Mouse (Mus musculus) monocyte, adult 59 days (primary cell): ENCODE measurements around the gene Colgalt1. TPM values are rescaled to one million over a fixed set of nuclear protein-coding genes. Genes with fewer than 3 reads are reported as not detected.

Source experiments
- total RNA-seq, 2 experiments: library from RNA; stranded (reverse); gene quantifications; one replicate each; pipeline ENCODE4 v1.2.4; 2023

Colgalt1 gene
- total RNA-seq: 100 to 1,000 TPM; 129 to 131 TPM

GRCm38 (mm10) chr8:71610822-71611651, at the start of gene Colgalt1:
Gene Colgalt1 (plus strand): TSS chr8:71610998.

GRCm38 (mm10) chr8:71566501-71566900, 44.3 kb upstream of the Colgalt1 start, which contains the start of gene Nxnl1:
Gene Nxnl1 (minus strand): TSS chr8:71566601.

GRCm38 (mm10) chr8:71568387-71568937, 42.3 kb upstream of the Colgalt1 start, which contains the start of gene Slc27a1:
Gene Slc27a1 (plus strand): TSS chr8:71568882.

GRCm38 (mm10) chr8:71591471-71592373, 19.1 kb upstream of the Colgalt1 start, which contains the start of gene Pgls:
Gene Pgls (plus strand): TSS chr8:71592176.

GRCm38 (mm10) chr8:71597451-71597850, 13.3 kb upstream of the Colgalt1 start, which contains the start of gene Fam129c:
Gene Fam129c (plus strand): TSS chr8:71597648.

GRCm38 (mm10) chr8:71671549-71671965, 60.8 kb downstream of the Colgalt1 start, which contains the start of gene Unc13a:
Gene Unc13a (minus strand): TSS chr8:71671757.

Other genes with a start within 250 kb of the Colgalt1 start
- gene Use1, start 244.2 kb upstream of the Colgalt1 start, total RNA-seq: 100 to 1,000 TPM; 219 to 241 TPM
- 10 to 100 TPM; 16.6 to 25.2 TPM for gene Ocel1, start 239.7 kb upstream of the Colgalt1 start, total RNA-seq
- gene Nr2f6, start 229.0 kb upstream of the Colgalt1 start, total RNA-seq: 10 to 100 TPM; 27.3 to 30.2 TPM
- gene Ushbp1, start 215.2 kb upstream of the Colgalt1 start, total RNA-seq: 1 to 10 TPM; 2.0 to 3.8 TPM
- 10 to 100 TPM; 63.3 to 81.3 TPM for gene Babam1, start 214.1 kb upstream of the Colgalt1 start, total RNA-seq
- under 1 TPM in 1 of 2 experiments, not detected in 1; 0.43 TPM for gene Ankle1, start 205.0 kb upstream of the Colgalt1 start, total RNA-seq
- 1 to 10 TPM; 6.3 to 8.4 TPM for gene Abhd8, start 147.3 kb upstream of the Colgalt1 start, total RNA-seq
- gene Mrpl34, start 146.0 kb upstream of the Colgalt1 start, total RNA-seq: 10 to 100 TPM; 33.8 to 34.0 TPM
- gene Dda1, start 141.8 kb upstream of the Colgalt1 start, total RNA-seq: 10 to 100 TPM; 76.1 to 77.5 TPM
- gene Ano8, start 125.0 kb upstream of the Colgalt1 start, total RNA-seq: 10 to 100 TPM in 1 of 2 experiments, 1 to 10 TPM in 1; 8.5 to 10.6 TPM
- 10 to 100 TPM; 11.0 to 14.0 TPM for gene Gtpbp3, start 122.9 kb upstream of the Colgalt1 start, total RNA-seq
- gene Plvap, start 99.2 kb upstream of the Colgalt1 start, total RNA-seq: under 1 TPM; 0.39 to 0.52 TPM
- gene Ccdc194, start 85.3 kb upstream of the Colgalt1 start, total RNA-seq: not detected
- gene Bst2, start 73.5 kb upstream of the Colgalt1 start, total RNA-seq: 10 to 100 TPM; 79.0 to 83.2 TPM
- 10 to 100 TPM; 36.8 to 45.1 TPM for gene Mvb12a, start 68.1 kb upstream of the Colgalt1 start, total RNA-seq
- gene Tmem221, start 52.1 kb upstream of the Colgalt1 start, total RNA-seq: 1 to 10 TPM; 1.2 to 2.1 TPM
- not detected for gene Nxnl1, start 44.4 kb upstream of the Colgalt1 start, total RNA-seq
- gene Slc27a1, start 42.1 kb upstream of the Colgalt1 start, total RNA-seq: 1 to 10 TPM; 3.9 to 5.8 TPM
- 10 to 100 TPM; 84.7 to 86.7 TPM for gene Pgls, start 18.8 kb upstream of the Colgalt1 start, total RNA-seq
- 1 to 10 TPM; 4.3 to 6.5 TPM for gene Fam129c, start 13.3 kb upstream of the Colgalt1 start, total RNA-seq
- 1 to 10 TPM; 1.1 to 1.3 TPM for gene Unc13a, start 60.8 kb downstream of the Colgalt1 start, total RNA-seq
- 10 to 100 TPM; 32.0 to 37.6 TPM for gene Jak3, start 65.3 kb downstream of the Colgalt1 start, total RNA-seq
- gene Insl3, start 78.2 kb downstream of the Colgalt1 start, total RNA-seq: 10 to 100 TPM; 11.5 to 14.2 TPM
- under 1 TPM; 0.61 to 0.66 TPM for gene B3gnt3, start 90.8 kb downstream of the Colgalt1 start, total RNA-seq
- 10 to 100 TPM; 21.1 to 26.8 TPM for gene Fcho1, start 114.7 kb downstream of the Colgalt1 start, total RNA-seq